Mouse (Mus musculus) limb, embryonic 15.5 days (tissue): ENCODE measurements around the gene Numb. TPM values are rescaled to one million over a fixed set of nuclear protein-coding genes. Genes with fewer than 3 reads are reported as not detected.

Experiments
- ATAC-seq: fragments of 200-750 bp; cut with Nextera tagmentation; 2 replicates; pipeline ENCODE4 v1.8.0; 2017; ENCODE audit warnings: low read depth, moderate TSS enrichment; ENCODE audit not compliant: insufficient number of reproducible peaks, low FRiP score, low TSS enrichment
- H3K27ac ChIP-seq: fragments of 300-500 bp; sonication (generic); 2 replicates; pipeline ENCODE4 v1.5.1; 2015; ENCODE audit warnings: moderate library complexity, mild to moderate bottlenecking, inconsistent platforms
- H3K27me3 ChIP-seq: fragments of 300-500 bp; sonication (generic); 2 replicates; pipeline ENCODE4 v1.6.1; 2015; ENCODE audit warnings: inconsistent platforms
- H3K36me3 ChIP-seq: fragments of 300-500 bp; sonication (generic); 2 replicates; pipeline ENCODE4 v1.6.1; 2015; ENCODE audit warnings: inconsistent platforms
- H3K4me1 ChIP-seq: fragments of 300-500 bp; sonication (generic); 2 replicates; pipeline ENCODE4 v1.6.1; 2015; ENCODE audit warnings: inconsistent platforms
- H3K4me2 ChIP-seq: fragments of 300-500 bp; sonication (generic); 2 replicates; pipeline ENCODE4 v1.6.1; 2015; ENCODE audit warnings: mild to moderate bottlenecking, inconsistent platforms
- H3K4me3 ChIP-seq: fragments of 300-500 bp; sonication (generic); 2 replicates; pipeline ENCODE4 v1.5.1; 2015; ENCODE audit warnings: mild to moderate bottlenecking, inconsistent platforms
- H3K9ac ChIP-seq: fragments of 300-500 bp; sonication (generic); 2 replicates; pipeline ENCODE4 v1.6.1; 2015; ENCODE audit warnings: inconsistent platforms
- H3K9me3 ChIP-seq: fragments of 300-500 bp; sonication (generic); 2 replicates; pipeline ENCODE4 v1.6.1; 2016; ENCODE audit warnings: inconsistent platforms
- WGBS: fragments of 180-500 bp; shearing (Covaris S2); methylation state at CpG from one replicate; pipeline ENCODE4 v1.1.7; 2015; 5-methylcytosine and 5-hydroxymethylcytosine counted together
- polyA plus RNA-seq: library from polyadenylated mRNA; unstranded; fragments of >200 nt; fragmentation: Nextera tagmentation; extraction: Ambion mirVana; gene quantifications from 2 replicates; pipeline ENCODE4 v1.2.1, GENCODE M21; 2015

Numb gene
- polyA plus RNA-seq, 1 experiment from 2014 or later: 37.5 TPM

DNA sequence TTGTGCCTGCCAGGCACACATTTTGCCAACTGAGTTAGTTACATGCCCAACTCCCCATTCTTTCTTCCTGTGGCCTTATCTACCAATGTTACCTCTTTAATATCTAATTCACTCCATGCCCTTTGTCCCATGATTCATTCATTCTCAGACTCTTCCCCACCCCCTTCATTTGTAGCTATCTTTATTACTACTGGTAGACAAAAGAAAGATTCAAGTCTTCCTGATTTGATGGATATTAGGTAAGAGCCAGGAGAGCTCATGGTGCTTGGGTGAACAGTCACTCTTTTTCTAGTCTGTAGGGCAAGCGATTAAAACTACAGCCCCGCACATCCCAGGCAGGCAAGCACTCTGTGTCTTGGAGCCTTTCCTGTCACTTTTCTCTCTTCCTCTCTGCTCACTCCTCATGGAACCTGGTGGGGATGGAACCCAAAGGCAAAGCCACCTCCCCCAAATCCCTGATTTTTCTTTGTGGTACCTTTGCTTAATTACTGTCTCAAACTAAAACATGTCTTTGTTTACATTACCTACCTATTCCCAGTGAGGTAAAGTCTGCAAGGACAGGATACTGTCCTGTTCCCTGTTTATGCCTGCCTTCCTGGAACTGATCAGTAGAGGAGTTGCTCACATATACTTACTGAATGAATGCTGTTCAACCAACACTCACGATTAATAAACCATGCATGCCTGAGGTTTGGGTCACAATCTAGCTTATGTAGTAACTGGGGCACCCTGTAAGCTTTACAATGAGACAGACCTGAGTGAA is 78.9 kb downstream of the Numb start:
- H3K4me1 ChIP-seq: no peaks in the 10 kb centered on the region
- 88% methylated on average over 3 of the region's 3 CpGs for WGBS
- ATAC-seq: no peak
- H3K27ac ChIP-seq: no peak overlapping the region
- H3K9me3 ChIP-seq: no peaks in the 10 kb centered on the region
- H3K36me3 ChIP-seq: peaks cover 18% of the 10 kb centered on the region; the same call in 1 of the 2 replicates
- H3K4me2 ChIP-seq: no peak overlapping the region
- no peak overlapping the region for H3K9ac ChIP-seq
- H3K27me3 ChIP-seq: no peaks in the 10 kb centered on the region
- no peak overlapping the region for H3K4me3 ChIP-seq

- peaks cover 26% of the 10 kb centered on the region for H3K36me3 ChIP-seq
- WGBS: 85% methylated on average over 10 of the region's 10 CpGs
Observed at GRCm38 (mm10) chr12:83841409-83842190, 80.1 kb downstream of the Numb start.

GRCm38 (mm10) chr12:83833979-83834378 is 87.8 kb downstream of the Numb start:
- H3K27ac ChIP-seq: no peak overlapping the region
- 98% methylated on average over 3 of the region's 3 CpGs for WGBS

More at GRCm38 (mm10) chr12:83841409-83842190, 80.1 kb downstream of the Numb start:
- H3K9ac ChIP-seq: no peak overlapping the region
- H3K4me1 ChIP-seq: no peaks in the 10 kb centered on the region
- no peaks in the 10 kb centered on the region for H3K27me3 ChIP-seq
- H3K27ac ChIP-seq: no peak overlapping the region
- no peaks in the 10 kb centered on the region for H3K9me3 ChIP-seq
- no peak overlapping the region for H3K4me2 ChIP-seq
- ATAC-seq: no peak
- H3K4me3 ChIP-seq: no peak overlapping the region

GRCm38 (mm10) chr12:83830424-83830823 is 91.3 kb downstream of the Numb start:
- Histone ChIP-seq H3K27me3 (no peaks in the 10 kb centered on the region), H3K4me1 (no peaks in the 10 kb centered on the region), H3K9me3 (no peaks in the 10 kb centered on the region), H3K4me3 (no peak overlapping the region), H3K9ac (no peak overlapping the region), H3K36me3 (no peaks in the 10 kb centered on the region; the same call in 1 of the 2 replicates), H3K4me2 (no peak overlapping the region), H3K27ac (no peak overlapping the region)
- no peak for ATAC-seq
- WGBS: 67% methylated on average over 3 of the region's 3 CpGs

More at GRCm38 (mm10) chr12:83833979-83834378, 87.8 kb downstream of the Numb start:
- ATAC-seq: no peak
- Histone ChIP-seq H3K9ac (no peak overlapping the region), H3K9me3 (no peaks in the 10 kb centered on the region), H3K4me3 (no peak overlapping the region), H3K4me2 (no peak overlapping the region), H3K36me3 (peaks cover 12% of the 10 kb centered on the region), H3K4me1 (no peaks in the 10 kb centered on the region), H3K27me3 (no peaks in the 10 kb centered on the region)

DNA sequence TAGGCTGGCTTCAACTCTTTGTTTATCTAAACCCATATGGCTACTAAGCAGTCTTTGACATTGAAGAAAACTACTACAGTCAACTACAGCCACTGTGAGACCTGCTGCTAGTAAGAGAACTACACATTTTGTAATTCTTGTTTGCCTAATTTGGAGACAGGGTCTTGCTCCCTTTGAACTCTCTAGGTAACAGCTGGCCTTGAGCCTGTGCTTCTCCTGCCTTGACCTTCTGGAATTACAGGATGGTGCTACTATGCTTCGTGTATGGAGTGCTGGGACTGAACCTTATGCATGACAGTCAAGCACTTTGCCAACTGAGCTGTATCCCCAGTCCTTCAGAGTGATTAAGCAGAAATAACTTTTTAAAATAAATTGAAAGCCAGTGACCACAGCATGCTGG is 105.1 kb downstream of the Numb start:
- Histone ChIP-seq H3K36me3 (0 out of 2 replicates have a peak, but pooled peaks cover 4% of the 10 kb centered on the region), H3K4me2 (no peak overlapping the region), H3K4me3 (no peak overlapping the region), H3K4me1 (no peaks in the 10 kb centered on the region), H3K9ac (no peak overlapping the region), H3K9me3 (no peaks in the 10 kb centered on the region), H3K27me3 (no peaks in the 10 kb centered on the region), H3K27ac (no peak overlapping the region)
- 70% methylated on average over 1 of the region's 1 CpGs for WGBS
- ATAC-seq: no peak

GRCm38 (mm10) chr12:83811901-83812300 is 109.8 kb downstream of the Numb start:
- no peak overlapping the region for H3K9ac ChIP-seq
- no peak overlapping the region for H3K4me3 ChIP-seq
- no peak for ATAC-seq
- H3K27ac ChIP-seq: no peak overlapping the region
- H3K9me3 ChIP-seq: no peaks in the 10 kb centered on the region
- no peaks in the 10 kb centered on the region for H3K27me3 ChIP-seq
- 88% methylated on average over 3 of the region's 3 CpGs for WGBS
- no peak overlapping the region for H3K4me2 ChIP-seq
- H3K36me3 ChIP-seq: peaks cover 16% of the 10 kb centered on the region
- no peaks in the 10 kb centered on the region for H3K4me1 ChIP-seq

GRCm38 (mm10) chr12:83803641-83804040 is 118.1 kb downstream of the Numb start:
- H3K9me3 ChIP-seq: no peaks in the 10 kb centered on the region
- H3K9ac ChIP-seq: no peak overlapping the region
- no peak overlapping the region for H3K27ac ChIP-seq
- H3K4me2 ChIP-seq: no peak overlapping the region
- H3K4me1 ChIP-seq: no peaks in the 10 kb centered on the region
- no peak overlapping the region for H3K4me3 ChIP-seq
- no peak for ATAC-seq
- H3K27me3 ChIP-seq: no peaks in the 10 kb centered on the region
- 88% methylated on average over 7 of the region's 7 CpGs for WGBS
- peaks cover 85% of the 10 kb centered on the region for H3K36me3 ChIP-seq

DNA sequence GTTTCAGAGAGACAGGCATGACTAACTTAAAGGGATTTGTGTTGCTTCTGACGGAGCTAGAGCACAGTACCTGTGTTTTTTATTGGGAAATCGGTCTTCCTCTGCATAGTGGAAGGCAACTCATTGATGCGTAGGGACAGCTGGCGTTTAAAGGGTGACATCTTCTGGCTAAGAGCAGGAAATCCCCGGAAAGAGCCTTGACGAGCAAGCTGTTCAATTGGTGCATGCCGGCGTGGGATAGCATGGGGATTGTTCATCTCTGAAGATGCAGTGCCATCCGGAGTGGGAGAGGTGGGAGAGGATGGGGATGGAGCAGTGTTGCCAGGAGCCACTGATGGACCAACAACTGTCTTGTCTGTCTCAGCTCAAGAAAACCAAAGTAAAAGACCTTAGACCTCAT is 120.8 kb downstream of the Numb start:
- no peak overlapping the region for H3K27ac ChIP-seq
- H3K27me3 ChIP-seq: no peaks in the 10 kb centered on the region
- no peak overlapping the region for H3K4me3 ChIP-seq
- ATAC-seq: no peak
- no peaks in the 10 kb centered on the region for H3K4me1 ChIP-seq
- 55% methylated on average over 9 of the region's 9 CpGs for WGBS
- H3K4me2 ChIP-seq: no peak overlapping the region
- H3K9ac ChIP-seq: no peak overlapping the region
- H3K9me3 ChIP-seq: no peaks in the 10 kb centered on the region
- peaks cover 76% of the 10 kb centered on the region for H3K36me3 ChIP-seq

GRCm38 (mm10) chr12:83798313-83798712 is 123.4 kb downstream of the Numb start:
- Histone ChIP-seq H3K9ac (no peak overlapping the region), H3K4me2 (no peak overlapping the region), H3K27me3 (no peaks in the 10 kb centered on the region), H3K4me3 (no peak overlapping the region), H3K27ac (no peak overlapping the region), H3K9me3 (no peaks in the 10 kb centered on the region), H3K4me1 (no peaks in the 10 kb centered on the region), H3K36me3 (peaks cover 67% of the 10 kb centered on the region)
- WGBS: 90% methylated on average over 5 of the region's 5 CpGs
- no peak for ATAC-seq

GRCm38 (mm10) chr12:83795586-83795985 is 126.1 kb downstream of the Numb start:
- H3K9me3 ChIP-seq: no peaks in the 10 kb centered on the region
- 91% methylated on average over 7 of the region's 7 CpGs for WGBS
- no peak overlapping the region for H3K4me2 ChIP-seq
- peaks cover 65% of the 10 kb centered on the region for H3K36me3 ChIP-seq
- no peak overlapping the region for H3K9ac ChIP-seq
- no peaks in the 10 kb centered on the region for H3K4me1 ChIP-seq
- ATAC-seq: no peak
- H3K27ac ChIP-seq: no peak overlapping the region
- no peaks in the 10 kb centered on the region for H3K27me3 ChIP-seq
- no peak overlapping the region for H3K4me3 ChIP-seq

DNA sequence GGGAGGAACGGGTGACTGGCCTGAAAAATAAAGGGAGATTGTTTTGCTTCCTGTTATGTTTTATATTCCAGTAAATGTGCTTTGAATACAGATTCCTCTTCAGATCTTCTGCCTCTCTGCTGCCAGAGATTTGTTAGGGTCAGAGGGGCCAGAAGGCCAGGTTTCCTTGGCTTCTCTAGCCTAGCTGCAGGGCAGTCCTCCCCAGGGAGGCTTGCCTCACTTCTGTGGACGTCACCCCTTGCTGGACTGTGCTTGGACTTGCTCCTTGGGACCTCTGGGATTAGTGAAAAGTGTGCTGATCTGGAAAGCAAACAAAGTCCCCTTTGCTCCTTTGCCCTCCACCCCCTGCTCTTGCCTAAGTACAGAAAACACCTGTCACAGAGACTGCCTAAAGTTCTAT is 126.7 kb downstream of the Numb start:
- Histone ChIP-seq H3K4me3 (no peak overlapping the region), H3K9ac (no peak overlapping the region), H3K4me1 (no peaks in the 10 kb centered on the region), H3K27ac (no peak overlapping the region), H3K4me2 (no peak overlapping the region), H3K27me3 (no peaks in the 10 kb centered on the region), H3K9me3 (no peaks in the 10 kb centered on the region), H3K36me3 (peaks cover 59% of the 10 kb centered on the region)
- no peak for ATAC-seq
- WGBS: 56% methylated on average over 2 of the region's 2 CpGs

DNA sequence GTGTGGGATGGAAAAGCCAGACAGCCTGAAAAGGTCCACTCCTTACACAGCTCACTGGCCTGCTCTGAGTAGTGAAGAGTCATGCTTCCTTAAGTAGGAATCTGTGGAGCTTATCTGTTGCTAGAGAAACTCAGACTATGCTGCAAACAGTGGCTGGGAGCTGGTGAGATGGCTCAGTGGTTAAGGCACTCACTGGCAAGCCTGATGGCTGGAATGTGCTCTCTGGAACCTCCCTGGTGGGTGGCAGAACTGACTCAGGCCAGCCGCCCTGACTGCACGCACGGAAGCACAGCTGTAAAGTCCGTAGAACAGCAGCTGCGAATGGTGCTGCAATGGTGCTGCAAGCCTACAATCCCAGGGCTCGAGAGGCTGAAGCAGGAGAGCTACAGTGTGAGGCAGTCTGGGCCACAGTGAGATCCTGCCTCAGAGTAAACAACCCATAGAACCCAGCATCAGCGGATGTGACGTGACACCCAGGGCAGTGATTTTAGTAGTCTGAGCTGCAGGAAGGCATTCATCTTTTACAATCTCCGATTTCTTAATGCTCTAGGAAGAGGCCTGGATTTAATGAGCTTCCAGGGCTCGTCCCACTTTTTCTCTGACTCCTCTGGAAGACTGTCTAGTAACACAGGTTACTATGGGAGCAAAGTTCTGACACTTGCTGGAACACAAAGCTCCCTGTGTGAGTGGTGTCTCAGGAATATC is 128.9 kb downstream of the Numb start:
- H3K27me3 ChIP-seq: no peaks in the 10 kb centered on the region
- H3K36me3 ChIP-seq: peaks cover 42% of the 10 kb centered on the region
- H3K4me2 ChIP-seq: no peak overlapping the region
- no peak overlapping the region for H3K9ac ChIP-seq
- H3K27ac ChIP-seq: no peak overlapping the region
- no peak for ATAC-seq
- 52% methylated on average over 10 of the region's 10 CpGs for WGBS
- no peak overlapping the region for H3K4me3 ChIP-seq
- H3K9me3 ChIP-seq: no peaks in the 10 kb centered on the region
- H3K4me1 ChIP-seq: no peaks in the 10 kb centered on the region
